ENCODE assay signal across 23 mouse cellular contexts in genomic region chr6:86160878-86161277, GRCm38 (mm10). TPM values are rescaled to one million over a fixed set of nuclear protein-coding genes. Genes with fewer than 3 reads are reported as not detected.
DNase-seq lines count a peak whose midpoint lies in the region; ATAC-seq and TF ChIP-seq lines count a peak whose summit lies in the region.
"Had no signal": no experiment of that assay in that cellular context is flagged by ENCODE, and none has a peak within 500 bp of the region (broad histone marks: within the 10 kb centered on the region; RNA-seq: fewer than 3 reads in every experiment).

No protein-coding gene starts in this region.

- H3K9ac ChIP-seq in heart, adult 2 months (ENCODE audit: low read depth, low read length) = no peak overlapping the region
- H3K9ac ChIP-seq in stomach, postnatal 0 days (ENCODE audit: low read length) = no peak overlapping the region
- H3K9ac ChIP-seq: embryonic facial prominence, embryonic 13.5 days; embryonic facial prominence, embryonic 15.5 days; forebrain, embryonic 12.5 days; forebrain, embryonic 15.5 days; forebrain, postnatal 0 days had no signal

- no peak for TF ChIP-seq POLR2A in heart, adult 2 months (IDR thresholded peaks at IDR 0.05; ENCODE audit: insufficient read depth, low read depth, low read length)

- no peaks in the 10 kb centered on the region for H3K27me3 ChIP-seq in heart, adult 2 months (ENCODE audit: control insufficient read depth, insufficient read depth, low read length)
- peaks cover 9% of the 10 kb centered on the region for H3K27me3 ChIP-seq in G1E (ENCODE audit: insufficient read depth, low read length)
- no peaks in the 10 kb centered on the region for H3K27me3 ChIP-seq in stomach, postnatal 0 days (ENCODE audit: control insufficient read depth, insufficient read depth, low read length)
- H3K27me3 ChIP-seq: embryonic facial prominence, embryonic 13.5 days; embryonic facial prominence, embryonic 15.5 days; forebrain, embryonic 12.5 days; forebrain, embryonic 15.5 days had no signal

- TF ChIP-seq EP300 in heart, adult 2 months (IDR thresholded peaks at IDR 0.05; ENCODE audit: insufficient read depth, low read depth, low read length) = no peak
- no peak for TF ChIP-seq EP300 in stomach, postnatal 0 days (optimal IDR thresholded peaks at IDR 0.05)

- intact Hi-C loops in heart, adult 2 months (cut with DNase I) = no loop called here

- H3K79me2 ChIP-seq in heart, adult 2 months (replicated peaks; ENCODE audit: control insufficient read depth, insufficient read depth, low read length) = no peaks in the 10 kb centered on the region

- H3K4me3 ChIP-seq in heart, adult 2 months = no peak overlapping the region
- no peak overlapping the region; the same call in 1 of the 2 replicates for H3K4me3 ChIP-seq in G1E (ENCODE audit: low read depth, low read length)
- no peak overlapping the region for H3K4me3 ChIP-seq in stomach, postnatal 0 days (ENCODE audit: low read depth, low read length)
- H3K4me3 ChIP-seq: embryonic facial prominence, embryonic 13.5 days; embryonic facial prominence, embryonic 15.5 days; erythroblast, embryonic 14.5 days; forebrain, embryonic 10.5 days; forebrain, embryonic 12.5 days; forebrain, embryonic 15.5 days had no signal

- no peak overlapping the region for H3K27ac ChIP-seq in heart, adult 2 months
- no peak overlapping the region for H3K27ac ChIP-seq in stomach, postnatal 0 days (replicated peaks)
- H3K27ac ChIP-seq: embryonic facial prominence, embryonic 13.5 days; embryonic facial prominence, embryonic 15.5 days; forebrain, embryonic 10.5 days; forebrain, embryonic 12.5 days; forebrain, embryonic 15.5 days had no signal

- no peak overlapping the region for H3K4me2 ChIP-seq in stomach, postnatal 0 days (replicated peaks; ENCODE audit: low read depth)
- H3K4me2 ChIP-seq: embryonic facial prominence, embryonic 13.5 days; embryonic facial prominence, embryonic 15.5 days; forebrain, embryonic 12.5 days; forebrain, embryonic 15.5 days had no signal

- TF ChIP-seq CTCF in heart, adult 2 months (IDR thresholded peaks at IDR 0.05) = no peak
- no peak for TF ChIP-seq CTCF in G1E (IDR thresholded peaks at IDR 0.05; ENCODE audit: low read depth, low read length)
- no peak for TF ChIP-seq CTCF in stomach, postnatal 0 days (IDR thresholded peaks at IDR 0.05; ENCODE audit: low read depth)

- peak; percentile 49; the same call in 1 of the 2 replicates for ATAC-seq in G1E (ENCODE audit: extremely low read depth, insufficient number of reproducible peaks, low FRiP score, poor library complexity, severe bottlenecking)
- no peak for ATAC-seq in stomach, postnatal 0 days (ENCODE audit: low FRiP score, low TSS enrichment)
- no peak for ATAC-seq in megakaryocyte-erythroid progenitor cell, adult 5-6 weeks (replicated peaks; ENCODE audit: low FRiP score, low TSS enrichment, poor library complexity, severe bottlenecking)
- ATAC-seq: activated CD4-positive, CD25-positive, alpha-beta regulatory T cell, adult 4 months; CD4-positive, CD25-positive, alpha-beta regulatory T cell, adult 4 months; forebrain, embryonic 15.5 days; forebrain, postnatal 0 days had no signal

- 64% methylated on average over 3 of the region's 3 CpGs for whole genome bisulfite sequencing in heart, adult 2 months
- WGBS in stomach, postnatal 0 days = 55% methylated on average over 3 of the region's 3 CpGs

- H3K9me3 ChIP-seq in G1E (replicated peaks) = no peaks in the 10 kb centered on the region; the same call in 1 of the 2 replicates
- H3K9me3 ChIP-seq in stomach, postnatal 0 days (ENCODE audit: control insufficient read depth, low read length) = no peaks in the 10 kb centered on the region
- H3K9me3 ChIP-seq: embryonic facial prominence, embryonic 13.5 days; embryonic facial prominence, embryonic 15.5 days; forebrain, embryonic 10.5 days; forebrain, embryonic 12.5 days; forebrain, embryonic 15.5 days had no signal

- no peaks in the 10 kb centered on the region for H3K4me1 ChIP-seq in heart, adult 2 months (ENCODE audit: control insufficient read depth, insufficient read depth, low read length)
- peaks cover 62% of the 10 kb centered on the region for H3K4me1 ChIP-seq in G1E (ENCODE audit: insufficient read depth, low read depth, low read length)
- H3K4me1 ChIP-seq in stomach, postnatal 0 days (replicated peaks; ENCODE audit: control insufficient read depth, insufficient read depth) = 0 out of 2 replicates have a peak, but pooled peaks cover 4% of the 10 kb centered on the region

- peak; percentile 51 for DNase-seq in heart, adult 11 months
- no peak for DNase-seq in heart, adult 2 months
- peak; percentile 47 for DNase-seq in G1E (ENCODE audit: low spot score)
- peak; percentile 9 for DNase-seq in stomach, postnatal 0 days (ENCODE audit: low spot score)
- DNase-seq: B cell, adult 2 months; cerebellum, adult 11-12 months; cerebellum, adult 8-10 months; cerebellum, adult 9-11 months; cerebellum, postnatal 14 days; cerebellum, postnatal 36 days; embryo, embryonic 11 days; forebrain, postnatal 0 days had no signal

- H3K36me3 ChIP-seq in heart, adult 2 months (ENCODE audit: control insufficient read depth, insufficient read depth, low read length) = no peaks in the 10 kb centered on the region
- H3K36me3 ChIP-seq in G1E (replicated peaks) = no peaks in the 10 kb centered on the region
- no peaks in the 10 kb centered on the region for H3K36me3 ChIP-seq in stomach, postnatal 0 days (ENCODE audit: control insufficient read depth, insufficient read depth, low read length)
- H3K36me3 ChIP-seq: embryonic facial prominence, embryonic 13.5 days; embryonic facial prominence, embryonic 15.5 days; forebrain, embryonic 10.5 days; forebrain, embryonic 12.5 days; forebrain, embryonic 15.5 days had no signal

RNA-seq across cellular contexts. Expression of gene Tgfa, which starts 34.1 kb away (rescaled TPM):
- total RNA-seq in heart, adult 2 months (2021) = 1 to 10 TPM; 1.0 to 1.6 TPM
- 0.80 and 1.0 TPM in 2 replicates for polyA plus RNA-seq in heart, adult 2 months (2012; rRNA removed)
- 25.6 and 28.8 TPM in 2 replicates for total RNA-seq in G1E (2014; fragmentation: Nextera tagmentation)
- total RNA-seq in G1E (2017) = 13.3 and 13.9 TPM in 2 replicates
- polyA plus RNA-seq in G1E (2012) = 30.6 and 32.5 TPM in 2 replicates
- polyA plus RNA-seq in stomach, postnatal 0 days (2015; fragmentation: Nextera tagmentation; extraction: Ambion mirVana) = 8.7 and 9.1 TPM in 2 replicates
- 0.81 and 3.9 TPM in 2 replicates for total RNA-seq in megakaryocyte-erythroid progenitor cell, adult 5-6 weeks (2014; fragmentation: Nextera tagmentation)
- total RNA-seq in megakaryocyte-erythroid progenitor cell, adult 5-6 weeks (2017) = 0.38 and 2.3 TPM in 2 replicates
- total RNA-seq: CH12.LX; common myeloid progenitor, adult 5-6 weeks had no signal
- polyA plus RNA-seq: activated CD4-positive, CD25-positive, alpha-beta regulatory T cell, adult 4 months; erythroblast, embryonic 14.5 days had no signal

Comparison
In these comparisons a context has a peak if more than half of its experiments do, and no peak if none do; other contexts are left out.
1. DNase-seq: peak in heart, adult 11 months (single experiment), G1E (single experiment) and stomach, postnatal 0 days (single experiment); none in heart, adult 2 months (0 of 2).